Mouse (Mus musculus): Measurements from ENCODE around the gene Cdk2.

The Cdk2 gene

GRCm38 (mm10) chr10:128656731-128657130 lies 48.1 kb downstream of the Cdk2 start:
- no peak for DNase-seq (ENCODE audit: low spot score in 2 of 2)

GRCm38 (mm10) chr10:128655254-128655653 lies 49.6 kb downstream of the Cdk2 start:
- DNase-seq (ENCODE audit: low spot score in 2 of 2), result no peak

GRCm38 (mm10) chr10:128653866-128654265 lies 51.0 kb downstream of the Cdk2 start:
- no peak for DNase-seq (ENCODE audit: low spot score in 2 of 2)

Data from left cerebral cortex, adult 9 months (tissue).